Mouse (Mus musculus): ENCODE measurements at regions not wholly inside any gene's neighbourhood (a gene's known extent, or its start where the extent isn't known, plus 50 kb on each side); places are given as distances from the start of the nearest gene placed in this dataset.

DNA sequence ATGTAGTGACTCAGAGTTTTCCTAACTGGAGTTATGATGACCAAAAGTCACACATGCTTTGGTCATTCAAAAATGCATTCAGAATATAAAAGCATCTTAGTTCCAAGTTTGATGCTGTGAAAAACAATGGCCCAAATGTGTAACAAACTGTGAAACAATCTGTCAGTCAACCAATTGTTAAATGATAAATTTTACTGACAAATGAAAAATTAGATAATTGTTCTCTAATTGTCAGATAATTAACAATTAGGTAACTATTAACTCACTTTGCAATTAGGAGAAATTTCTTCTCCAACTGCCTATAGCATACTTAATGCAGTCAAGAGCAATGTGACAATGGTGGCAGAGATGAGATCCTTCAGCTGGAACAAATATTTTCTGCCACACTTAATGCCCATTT, 289.7 kb upstream of the Dcn start:
- no peak for TF ChIP-seq CTCF (IDR thresholded peaks at IDR 0.05; ENCODE audit: low read depth)
- TF ChIP-seq EP300 (IDR thresholded peaks at IDR 0.05; ENCODE audit: low read depth): no peak

Data from liver, embryonic 14.5 days (tissue).